Mouse (Mus musculus) v-Abl transformed pro-B cells (cell line): ENCODE results near the gene Nkiras1.

ENCODE experiments used
- in situ Hi-C, 2 experiments: fragments of 400-800 bp; cut with MboI; formaldehyde crosslinking; loops; one replicate each; pipeline ENCODE4 v1.15.1; 2025; ENCODE audit not compliant: unreplicated experiment in 2 of 2

The Nkiras1 gene

DNA sequence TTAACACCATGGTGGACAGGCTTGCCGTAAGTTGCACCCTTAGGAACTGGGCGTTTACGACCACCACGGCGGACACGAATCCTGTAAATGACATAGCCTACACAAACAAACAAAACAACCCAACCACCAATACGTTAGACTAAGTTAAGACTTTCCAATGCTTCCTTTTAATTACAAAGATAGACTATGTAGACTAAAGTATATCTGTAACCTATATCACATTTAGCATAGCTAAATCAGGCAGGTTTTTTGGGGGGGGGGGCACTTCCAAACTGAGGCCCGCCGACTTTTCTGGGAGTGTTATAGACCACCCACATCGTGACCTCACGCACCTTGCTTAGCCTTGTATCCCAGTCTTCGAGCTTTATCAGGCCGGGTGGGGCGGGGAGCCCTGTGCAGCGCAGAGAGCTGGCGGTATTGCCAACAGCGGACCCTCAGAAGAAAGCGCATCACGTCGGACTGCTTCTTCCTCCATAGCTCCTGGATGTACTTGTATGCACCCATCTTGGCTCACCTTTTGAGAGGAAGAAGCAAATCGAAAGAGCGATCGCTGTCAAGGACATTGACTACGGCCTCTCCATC, 898 bp upstream of the Nkiras1 start:
- in situ Hi-C loops, result loop anchor here in 1 of 2 experiments (5.0 kb wide), 1 partner anchor 33 kb away; the partner anchor contains the start of gene Nr1d2

DNA sequence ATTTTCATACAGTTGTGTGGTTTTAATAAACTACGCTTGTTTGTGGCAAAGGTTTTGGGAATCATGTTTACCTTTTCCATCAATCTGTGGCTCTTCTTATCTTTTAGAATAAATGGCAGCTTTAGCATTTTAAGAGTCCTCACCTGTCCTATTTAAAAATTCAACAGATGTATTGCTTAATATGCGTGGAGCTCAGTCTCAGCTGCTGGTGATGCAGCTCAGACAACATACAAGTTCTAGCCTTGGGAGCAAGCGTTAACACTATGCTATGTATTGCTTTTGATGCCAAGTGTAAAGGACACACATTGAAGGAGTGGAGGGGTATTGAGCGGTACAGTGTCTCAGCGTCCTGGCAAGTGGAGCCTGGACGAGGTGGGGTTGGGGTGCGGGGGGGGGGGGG, 730 bp downstream of the Nkiras1 start:
- in situ Hi-C loops, result loop anchor here in 1 of 2 experiments (5.0 kb wide), 1 partner anchor 34 kb away; the partner anchor contains the start of gene Nr1d2

DNA sequence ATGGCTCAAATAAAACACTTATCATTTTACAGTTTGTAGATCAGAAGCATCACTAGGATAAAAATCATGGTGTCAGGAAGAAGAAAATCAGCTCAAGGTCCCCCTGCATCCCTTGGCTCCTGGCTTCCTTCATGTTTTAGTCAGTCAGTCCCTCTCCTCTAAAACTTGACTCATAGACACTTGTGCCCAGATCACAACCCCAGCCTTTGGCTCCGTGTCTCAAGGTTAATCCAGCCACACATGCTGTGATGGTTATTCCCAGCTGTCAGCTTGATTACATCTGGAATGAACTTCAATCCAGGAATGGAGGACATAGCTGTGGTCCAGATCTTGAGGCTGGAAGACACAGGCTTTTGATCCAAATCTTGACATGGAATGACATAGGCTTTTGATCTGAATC, 3.6 kb downstream of the Nkiras1 start:
- in situ Hi-C loops, result loop anchor here in 1 of 2 experiments (5.0 kb wide), 1 partner anchor 37 kb away; the partner anchor contains the start of gene Nr1d2

DNA sequence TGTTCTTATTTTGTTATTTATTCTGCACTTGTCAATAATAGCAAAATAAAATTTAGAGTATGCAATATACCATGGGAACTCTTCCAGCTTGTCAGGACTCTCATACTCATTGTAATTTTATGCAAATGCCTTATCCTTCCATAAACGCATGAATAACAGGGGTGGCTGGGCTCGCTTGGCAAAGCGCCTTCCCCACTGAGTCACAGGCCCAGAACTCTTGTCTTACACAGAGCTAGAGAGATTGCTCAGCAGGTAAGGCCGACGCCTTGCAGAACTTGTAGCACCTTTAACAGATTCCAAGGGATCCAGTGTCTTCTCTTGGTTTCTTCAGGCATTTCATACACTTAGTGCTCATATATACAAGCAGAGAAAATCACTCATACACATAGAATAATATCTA, 9.4 kb downstream of the Nkiras1 start:
- in situ Hi-C loops, result loop anchor here (10.0 to 25.0 kb wide), 5 partner anchors 268 to 1846 kb away; partner anchors contain the start of gene Thrb (in 2 of the 2)

DNA sequence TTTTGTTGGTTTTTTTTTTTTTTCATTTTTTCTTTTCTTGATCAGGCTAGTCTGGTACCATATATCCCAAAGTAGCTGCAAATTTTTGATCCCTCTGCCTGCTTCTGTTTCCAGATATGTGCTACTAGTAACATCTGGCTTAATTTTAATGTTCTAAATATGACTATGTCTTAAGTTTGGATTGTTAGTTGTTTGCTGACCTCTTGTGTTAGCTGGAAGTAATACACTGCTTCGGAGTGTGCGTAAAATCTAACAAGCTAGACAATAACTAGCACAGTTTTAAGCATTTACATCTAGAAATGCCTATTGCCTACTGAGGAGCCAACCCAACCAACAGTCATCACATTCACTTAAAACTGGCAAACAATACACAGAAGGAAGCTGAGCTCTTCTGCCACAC, 13.6 kb downstream of the Nkiras1 start:
- in situ Hi-C loops, result loop anchor here (10.0 to 25.0 kb wide), 5 partner anchors 272 to 1850 kb away; partner anchors contain the start of gene Thrb (in 2 of the 2)

DNA sequence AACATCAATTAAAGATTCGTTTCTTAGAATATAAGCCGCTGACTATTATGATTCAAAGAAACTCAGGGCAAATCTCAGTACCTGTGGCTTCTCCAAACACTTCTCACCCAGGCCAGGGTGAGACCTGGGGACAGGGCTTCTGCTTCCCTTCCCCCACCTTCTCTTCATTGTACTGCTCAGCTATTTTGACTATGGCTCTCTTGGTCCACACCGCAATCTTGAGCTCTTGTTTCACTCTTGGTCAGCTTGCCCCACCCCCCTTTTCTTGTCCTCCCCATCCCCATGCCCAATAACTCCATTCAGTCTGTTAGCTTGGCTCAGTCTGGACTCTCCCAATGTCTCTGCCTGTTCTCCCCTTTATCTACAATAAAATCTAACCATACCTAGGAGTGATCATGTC, 14.5 kb downstream of the Nkiras1 start:
- in situ Hi-C loops, result loop anchor here (5.0 to 25.0 kb wide), 6 partner anchors 273 to 1851 kb away; partner anchors contain the start of gene Thrb (in 2 of the 2)

DNA sequence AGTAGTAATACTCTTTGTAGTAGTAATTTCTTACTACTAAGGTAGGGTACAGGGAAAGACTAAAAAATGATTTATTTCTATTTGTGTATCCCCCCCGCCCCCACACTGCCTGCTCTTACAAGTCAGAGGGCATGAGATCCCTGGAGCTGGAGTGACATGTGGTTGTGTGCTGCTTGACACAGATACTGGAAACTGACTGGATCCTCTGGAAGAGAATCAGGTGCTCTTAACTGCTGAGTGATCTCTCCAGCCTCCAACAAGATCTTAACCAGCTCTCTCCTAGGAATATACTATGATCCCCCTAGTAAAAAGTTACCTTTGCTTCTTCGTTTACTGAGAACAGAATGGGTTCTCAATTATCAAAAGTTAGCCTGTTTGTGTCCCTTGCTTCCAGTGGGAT, 15.5 kb downstream of the Nkiras1 start:
- in situ Hi-C loops, result loop anchor here (5.0 to 25.0 kb wide), 6 partner anchors 274 to 1852 kb away; partner anchors contain the start of gene Thrb (in 2 of the 2)

DNA sequence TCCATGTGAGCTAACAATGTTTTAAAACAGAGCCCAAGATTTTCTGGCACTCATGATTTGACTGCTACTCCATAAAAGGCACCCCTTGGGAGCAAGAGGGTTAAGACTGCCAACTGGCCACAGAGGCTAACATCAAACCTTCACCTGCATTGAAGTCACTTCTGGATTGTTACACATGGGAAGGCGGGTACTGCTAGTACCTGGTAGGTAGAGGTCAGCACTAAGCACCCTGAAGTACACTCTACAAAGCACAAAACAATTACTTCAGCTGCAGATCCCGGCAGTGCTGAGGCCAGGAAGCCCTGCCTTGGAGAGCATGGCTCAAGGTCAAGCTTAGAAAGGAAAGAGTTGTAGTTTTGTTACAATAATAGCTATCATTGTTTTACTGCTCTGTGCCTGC, 16.5 kb downstream of the Nkiras1 start:
- in situ Hi-C loops, result loop anchor here (5.0 to 25.0 kb wide), 6 partner anchors 275 to 1853 kb away; partner anchors contain the start of gene Thrb (in 2 of the 2)

DNA sequence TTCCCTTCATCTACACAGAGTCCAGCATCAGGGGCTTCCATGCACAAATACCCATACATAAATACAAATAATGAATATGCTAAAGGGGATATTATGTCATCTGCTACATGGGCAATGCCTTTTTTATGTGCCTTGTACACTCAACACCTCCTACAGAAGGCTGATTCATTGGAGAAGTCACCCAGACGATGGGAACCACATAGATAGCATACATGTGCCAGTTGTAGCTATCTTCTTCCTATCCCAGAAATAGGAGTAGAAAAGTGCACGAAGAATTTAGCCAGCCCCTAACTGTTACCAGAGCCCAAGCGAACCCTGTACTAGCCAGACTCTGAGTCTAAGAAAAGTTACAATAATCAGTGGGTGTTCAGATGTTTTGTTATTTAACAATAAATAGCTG, 21.2 kb downstream of the Nkiras1 start:
- in situ Hi-C loops, result loop anchor here (25.0 kb wide), 2 partner anchors 280 to 630 kb away; partner anchors contain the start of gene Thrb (in 1 of the 2)

DNA sequence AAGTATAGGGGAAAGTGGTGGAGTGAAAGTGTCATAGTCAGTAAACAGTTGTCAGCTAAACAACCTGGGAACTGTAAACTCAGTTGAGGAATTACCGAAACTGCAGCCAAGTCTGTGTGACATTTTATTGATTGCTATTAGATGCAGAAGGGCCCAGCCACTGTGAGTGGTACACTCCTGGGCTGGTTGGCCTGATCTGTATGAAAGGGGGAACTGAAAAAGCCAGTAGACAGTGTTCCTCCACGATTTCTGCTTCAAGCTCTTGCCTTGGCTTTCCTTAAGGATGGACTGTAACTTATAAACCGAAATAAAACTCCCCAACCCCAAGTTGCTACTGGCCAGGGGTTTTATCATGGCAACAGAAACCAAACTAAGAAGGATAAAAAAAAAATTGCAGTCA, 21.6 kb downstream of the Nkiras1 start:
- in situ Hi-C loops, result loop anchor here (25.0 kb wide), 2 partner anchors 280 to 630 kb away; partner anchors contain the start of gene Thrb (in 1 of the 2)

DNA sequence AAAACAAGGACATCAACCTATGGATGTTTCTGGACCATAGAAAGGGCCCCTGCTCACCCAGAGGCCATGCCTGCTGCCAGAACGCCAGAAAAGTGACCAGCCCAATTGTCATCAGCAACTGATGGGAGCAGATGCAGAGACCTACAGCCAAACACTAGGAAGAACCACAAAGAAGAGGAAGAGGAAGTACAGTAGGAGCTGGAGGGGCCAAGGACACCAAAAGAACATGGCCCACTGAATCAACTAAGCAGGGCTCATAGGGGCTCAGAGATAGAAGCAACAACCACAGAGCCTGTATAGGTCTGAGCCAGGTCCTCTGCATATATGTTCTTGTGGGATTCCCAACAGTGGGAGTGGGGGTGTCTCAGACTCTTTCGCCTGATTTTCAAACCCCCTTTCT, 26.5 kb downstream of the Nkiras1 start:
- in situ Hi-C loops, result loop anchor here (25.0 kb wide), 2 partner anchors 285 to 635 kb away; partner anchors contain the start of gene Thrb (in 1 of the 2)

DNA sequence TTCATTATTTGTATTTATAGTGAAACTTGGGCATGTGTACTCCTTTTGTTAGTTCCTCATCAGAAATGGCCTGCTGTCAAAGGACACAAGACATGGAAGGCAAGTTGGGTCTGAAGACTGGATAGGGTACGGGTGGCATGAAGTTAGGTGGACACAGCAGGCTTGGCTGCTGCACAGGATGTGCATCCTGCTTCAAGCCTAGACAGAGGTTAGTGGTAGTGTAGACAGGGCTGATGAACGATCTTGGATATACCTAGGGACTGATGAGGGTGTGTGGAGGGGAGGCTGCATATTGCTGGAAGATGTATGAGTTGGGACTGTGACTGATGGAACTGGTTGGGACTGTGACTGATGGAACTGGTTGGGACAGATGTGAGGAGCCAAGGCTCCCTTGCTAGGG, 27.9 kb downstream of the Nkiras1 start:
- in situ Hi-C loops, result loop anchor here (25.0 kb wide), 2 partner anchors 287 to 637 kb away; partner anchors contain the start of gene Thrb (in 1 of the 2)

DNA sequence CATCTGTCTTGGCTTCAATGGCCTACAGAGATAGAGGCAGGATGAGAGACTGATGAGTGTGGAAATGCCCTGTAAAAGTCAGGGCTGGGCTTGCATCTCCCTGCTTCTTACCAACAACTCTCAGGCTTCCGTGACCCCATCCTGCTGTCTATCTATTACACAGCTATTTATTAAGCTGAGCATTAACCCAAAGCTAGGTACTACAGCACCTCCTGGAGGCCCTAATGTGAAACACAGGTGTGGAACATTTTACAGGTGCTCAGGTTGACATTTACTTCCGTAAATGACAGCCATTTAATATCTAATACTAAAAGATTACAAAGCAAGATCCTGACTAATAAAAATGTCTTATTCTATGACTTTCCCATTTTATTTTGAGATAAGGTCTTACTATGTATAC, 29.7 kb downstream of the Nkiras1 start:
- in situ Hi-C loops, result no loop called here

DNA sequence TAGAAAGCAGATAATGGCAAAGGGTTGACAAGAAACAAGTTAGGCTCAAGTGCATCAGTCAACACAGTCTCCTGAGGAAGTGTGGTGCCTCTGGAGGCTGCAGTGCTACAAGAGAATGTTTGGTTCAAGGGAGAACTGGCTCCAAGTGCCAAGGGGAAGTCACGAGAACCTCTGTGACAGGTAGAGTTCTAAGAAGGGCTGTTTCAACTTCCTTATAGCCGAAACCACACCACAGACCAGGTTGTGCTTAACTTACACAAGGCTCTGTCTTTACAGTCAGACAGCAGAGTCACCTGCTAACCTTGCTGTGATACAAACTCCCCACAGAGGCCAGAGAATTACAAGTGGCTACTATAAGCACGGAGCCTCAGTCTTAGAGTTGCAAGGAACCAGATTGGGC, 30.7 kb downstream of the Nkiras1 start:
- in situ Hi-C loops, result no loop called here

DNA sequence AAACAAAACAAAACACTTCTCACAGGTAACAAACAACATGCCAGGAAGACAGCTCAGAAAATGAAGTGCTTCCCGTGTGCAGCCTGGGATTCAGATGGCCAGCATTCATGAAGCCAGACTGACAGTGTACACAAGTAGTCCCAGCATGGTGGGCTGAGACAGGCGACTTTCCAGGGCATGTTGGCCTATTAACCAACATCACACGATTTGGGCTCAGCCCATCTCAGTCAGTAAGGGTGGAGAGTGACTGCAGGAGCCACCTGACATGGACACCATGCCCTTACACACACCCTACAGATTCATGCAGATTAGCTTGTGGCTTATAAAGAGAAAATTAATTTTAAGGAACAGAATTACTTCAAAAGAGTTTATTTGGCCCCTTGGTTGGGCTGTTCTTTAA, 31.8 kb downstream of the Nkiras1 start:
- in situ Hi-C loops, result no loop called here

DNA sequence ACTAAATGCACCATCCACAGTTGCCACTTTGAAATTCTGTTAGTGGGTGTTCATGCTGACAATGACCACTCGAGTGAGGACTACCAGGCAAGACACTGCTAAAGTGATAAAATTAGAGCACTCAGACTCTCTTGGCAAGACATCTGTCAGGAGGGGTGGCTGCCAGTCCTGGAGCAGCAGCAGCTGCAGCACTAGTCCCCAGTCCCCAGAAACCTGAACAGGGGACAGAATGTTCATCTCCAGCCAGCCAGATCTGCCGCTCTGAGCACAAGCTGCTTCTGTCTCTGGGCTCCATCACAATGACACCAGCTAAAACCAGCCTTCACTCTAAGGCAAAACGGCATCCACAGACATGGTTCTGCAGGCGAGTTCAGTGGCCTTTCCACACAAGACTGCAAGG, 32.3 kb downstream of the Nkiras1 start:
- in situ Hi-C loops, result no loop called here

DNA sequence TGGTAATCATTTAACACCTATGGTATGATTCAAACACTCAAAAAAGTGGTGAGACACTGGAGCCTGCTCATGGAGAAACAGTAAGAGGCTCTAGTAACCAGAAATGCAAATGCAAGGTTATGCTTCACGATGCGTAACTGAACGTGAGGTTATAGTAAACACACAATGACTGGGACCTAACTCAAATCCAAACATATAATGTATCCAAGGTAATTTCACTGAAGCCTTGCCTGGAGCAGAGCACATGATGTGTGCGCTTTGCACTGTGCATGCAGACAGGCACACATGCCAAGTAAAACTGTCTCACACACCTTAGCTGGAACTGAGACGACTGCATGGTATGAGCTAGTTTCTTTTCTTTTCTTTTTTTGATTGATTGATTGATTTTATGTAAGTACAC, 33.2 kb downstream of the Nkiras1 start:
- in situ Hi-C loops, result no loop called here

DNA sequence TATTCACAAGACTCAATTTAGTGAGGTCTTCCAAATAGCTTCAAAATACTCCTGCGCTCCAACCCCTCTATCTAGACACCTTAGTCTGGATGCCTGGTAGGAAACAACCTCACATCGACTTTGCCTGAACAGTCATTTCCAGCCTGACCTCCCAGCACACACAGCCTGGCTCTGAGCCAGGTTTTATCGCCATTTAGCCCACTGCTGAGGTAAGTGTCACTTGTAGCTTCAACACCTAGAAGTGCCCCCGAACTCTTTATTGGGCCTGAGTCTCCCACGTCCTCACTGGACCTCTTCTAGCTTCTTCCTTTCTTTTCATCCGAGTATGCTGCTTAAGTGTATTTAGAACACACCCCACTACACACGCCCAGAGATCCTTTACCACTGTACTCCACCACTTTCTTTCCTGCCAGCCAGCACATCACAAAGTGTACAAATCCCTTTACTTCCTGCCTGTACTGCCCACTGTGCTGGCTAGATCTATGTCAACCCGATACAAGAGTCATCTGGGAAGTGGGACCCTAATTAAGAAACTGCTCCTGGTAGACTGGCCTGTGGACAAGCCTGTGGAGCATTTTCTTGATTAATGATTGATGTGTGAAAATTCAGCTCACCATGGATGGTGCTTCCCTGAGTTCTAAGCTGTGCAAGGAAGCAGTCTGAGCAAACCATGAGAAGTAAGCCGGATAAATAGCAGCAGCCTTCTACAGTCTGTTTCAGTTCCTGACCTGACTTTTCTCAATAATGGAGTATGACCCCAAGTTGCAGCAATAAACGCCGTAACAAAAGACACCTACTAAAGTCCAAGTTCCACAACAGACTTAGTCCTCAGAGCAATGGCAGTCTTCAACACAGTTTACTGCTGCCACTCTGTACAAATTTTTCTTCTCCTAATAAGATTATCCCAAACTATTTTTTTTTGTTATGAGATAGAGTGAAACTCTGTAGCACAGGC, 46.8 kb downstream of the Nkiras1 start:
- in situ Hi-C loops, result no loop called here

DNA sequence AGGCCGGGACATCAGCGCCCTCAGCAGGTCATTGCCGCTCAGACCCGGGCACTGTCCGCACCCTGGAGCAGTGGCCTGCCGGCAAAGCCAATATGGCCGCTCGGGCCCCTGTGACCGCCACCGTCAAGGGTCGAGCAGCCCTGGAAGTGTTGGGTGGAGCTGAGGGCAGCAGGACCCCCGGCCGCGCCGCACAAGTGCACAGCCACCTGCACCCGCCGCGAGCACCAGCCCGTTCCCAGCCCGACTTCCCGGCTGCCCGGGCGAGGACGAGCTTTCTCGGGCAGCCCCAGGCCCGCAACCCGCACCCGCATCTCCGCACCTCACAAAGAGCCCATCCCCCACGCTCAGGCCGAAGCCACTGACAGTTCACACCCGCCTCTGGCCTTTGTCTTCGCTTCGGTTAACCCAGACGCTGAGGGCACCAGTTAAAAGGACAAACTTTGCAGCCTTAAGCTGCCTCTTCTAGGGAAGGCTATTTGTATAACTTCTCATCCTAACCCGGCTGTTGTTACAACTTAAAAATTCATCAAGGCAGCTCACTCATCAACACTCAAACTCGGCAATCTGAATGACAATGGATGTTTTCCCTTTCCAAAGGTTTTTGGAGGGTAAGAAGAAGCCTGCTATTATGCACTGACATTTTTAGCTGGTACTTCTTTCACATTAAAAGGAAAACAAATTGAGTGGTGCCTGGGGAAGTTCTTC, 56.2 kb downstream of the Nkiras1 start:
- in situ Hi-C loops, result no loop called here
